Mouse (Mus musculus) cerebellum, adult 8-10 months (tissue): ENCODE results near the gene C2cd2.

Experiments used
- DNase-seq: peaks from one replicate; pipeline ENCODE4 v3.0.0; 2022

Gene C2cd2

DNA sequence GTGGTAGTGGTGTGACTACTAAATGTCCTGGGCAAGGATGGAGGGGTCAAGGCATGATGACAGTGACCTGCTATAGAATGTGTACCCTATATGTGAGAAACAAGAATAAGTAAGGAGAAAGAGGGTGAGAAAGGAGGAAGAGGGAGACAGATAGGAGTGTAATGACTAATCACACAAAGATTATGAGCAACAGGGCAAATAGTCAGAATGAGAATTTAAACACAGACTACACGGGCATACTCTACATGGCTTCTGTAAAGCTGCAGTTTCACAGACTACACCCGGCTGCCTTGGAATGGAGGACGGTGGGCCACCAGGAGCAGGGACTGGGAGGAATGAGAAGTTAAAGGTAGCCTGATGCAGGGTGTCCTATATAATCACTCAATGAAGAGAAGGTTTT lies 84.9 kb downstream of the C2cd2 start:
- no peak for DNase-seq

GRCm38 (mm10) chr16:97875101-97875500 lies 87.3 kb downstream of the C2cd2 start:
- no peak for DNase-seq

- no peak for DNase-seq
Observed at GRCm38 (mm10) chr16:97874376-97874775, 88.0 kb downstream of the C2cd2 start.

- no peak for DNase-seq
Observed at GRCm38 (mm10) chr16:97872657-97873056, 89.7 kb downstream of the C2cd2 start.

DNA sequence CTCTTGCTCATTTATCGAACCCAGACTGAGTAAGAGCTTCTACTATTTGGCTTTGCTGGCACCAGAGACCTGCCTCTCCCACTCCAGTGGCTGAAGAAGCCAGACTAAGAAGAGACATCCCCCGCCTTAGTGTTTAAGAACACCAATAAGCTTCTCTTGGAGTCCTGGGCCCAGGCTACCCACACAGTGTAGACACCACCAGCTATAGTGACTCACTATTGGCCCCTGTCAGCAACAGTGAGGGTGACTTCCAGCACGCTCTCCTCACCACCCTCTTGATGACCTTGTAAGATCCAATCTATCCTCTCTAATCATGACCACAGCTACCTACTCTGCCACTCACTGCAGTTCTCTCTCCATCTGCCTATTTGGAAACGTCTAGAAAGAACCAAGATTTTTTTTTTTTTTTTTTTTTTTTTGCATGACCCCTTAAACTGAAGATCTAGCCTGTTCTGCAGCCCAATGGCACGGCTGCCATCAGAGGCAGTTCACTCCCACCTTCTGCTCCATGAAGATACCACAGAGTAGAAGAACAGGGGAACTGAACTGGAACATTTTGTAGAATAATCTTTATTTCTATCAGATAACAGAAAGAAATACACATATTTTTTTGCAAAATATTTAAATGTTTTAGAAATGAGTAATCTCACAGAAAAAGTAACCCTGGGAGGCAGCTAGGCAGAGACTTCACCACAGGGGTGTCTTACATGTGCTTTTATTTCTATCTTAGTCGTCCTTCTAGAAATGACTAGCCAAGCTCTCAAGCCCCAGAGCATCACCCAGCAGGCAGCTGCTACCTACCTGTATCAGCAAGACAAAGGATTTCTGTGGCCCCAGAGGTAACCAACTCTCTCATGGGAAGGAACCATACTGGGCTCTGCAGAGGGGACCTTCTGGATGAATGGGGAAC lies 93.0 kb downstream of the C2cd2 start:
- no peak for DNase-seq

DNA sequence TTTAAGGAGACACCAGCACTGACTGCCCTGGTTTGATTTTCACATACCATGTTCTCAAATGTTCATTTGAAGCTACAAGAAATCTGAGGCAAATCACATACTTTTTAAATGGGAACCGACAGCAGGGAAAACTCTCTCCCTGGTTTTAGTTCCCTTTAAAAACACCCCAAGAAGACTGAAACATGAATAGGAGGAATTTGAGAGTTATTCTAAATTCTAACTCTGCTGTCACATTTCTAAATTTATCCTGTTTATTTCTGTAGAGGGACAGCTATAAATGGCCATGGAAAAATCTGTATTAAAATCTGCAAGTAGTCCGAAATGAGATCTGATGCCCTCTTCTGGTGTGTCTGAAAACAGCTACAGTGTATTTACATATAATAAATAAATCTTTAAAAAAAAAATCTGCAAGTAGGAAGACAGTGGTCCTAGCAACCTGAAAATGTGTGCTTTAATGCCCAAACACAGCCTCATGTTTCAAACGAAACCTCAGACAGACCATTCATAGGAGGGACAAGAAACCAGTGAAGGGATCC lies 98.4 kb downstream of the C2cd2 start:
- no peak for DNase-seq

- DNase-seq: no peak
Observed at GRCm38 (mm10) chr16:97856050-97856449, 106.3 kb downstream of the C2cd2 start.

- DNase-seq: peak; percentile 91
Observed at GRCm38 (mm10) chr16:97851741-97852319, 110.6 kb downstream of the C2cd2 start, which contains the start of gene Prdm15. Gene Prdm15, minus strand, starts transcription at chr16:97851850.

DNA sequence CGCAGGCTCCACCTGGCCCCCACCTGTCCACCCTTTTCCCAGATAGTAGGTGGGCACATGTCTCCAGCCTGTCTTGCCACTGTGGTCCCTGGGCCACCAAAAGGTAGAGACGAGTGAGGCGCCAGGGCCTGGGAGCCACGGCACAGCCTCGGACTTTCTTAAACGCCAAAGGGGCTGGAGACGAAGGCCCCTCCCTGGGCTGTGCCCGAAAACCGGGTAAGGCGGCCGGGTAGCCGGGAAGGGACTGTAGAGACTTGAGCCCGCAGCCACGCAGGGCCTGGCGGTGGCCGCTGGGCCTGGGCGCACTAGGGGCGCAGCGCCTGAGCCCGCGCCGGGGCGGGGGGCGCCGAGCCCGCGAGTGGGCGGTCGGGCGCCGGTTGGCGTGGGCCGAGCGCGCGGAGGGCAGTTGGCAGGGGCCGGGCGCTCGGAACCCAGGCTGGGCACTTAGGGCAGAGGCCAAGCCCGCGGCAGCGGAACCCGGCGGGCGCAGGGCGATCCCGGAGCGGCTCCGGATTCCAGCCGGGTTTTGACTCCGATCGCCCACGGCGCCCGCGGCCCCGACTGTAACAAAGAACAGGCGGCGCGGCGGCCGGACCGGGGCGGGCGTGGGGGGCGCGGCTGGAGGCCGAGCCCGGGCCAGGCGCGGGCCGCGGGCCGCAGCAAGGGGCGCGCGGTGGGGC lies 111.2 kb downstream of the C2cd2 start:
- peak; percentile 88 for DNase-seq

DNA sequence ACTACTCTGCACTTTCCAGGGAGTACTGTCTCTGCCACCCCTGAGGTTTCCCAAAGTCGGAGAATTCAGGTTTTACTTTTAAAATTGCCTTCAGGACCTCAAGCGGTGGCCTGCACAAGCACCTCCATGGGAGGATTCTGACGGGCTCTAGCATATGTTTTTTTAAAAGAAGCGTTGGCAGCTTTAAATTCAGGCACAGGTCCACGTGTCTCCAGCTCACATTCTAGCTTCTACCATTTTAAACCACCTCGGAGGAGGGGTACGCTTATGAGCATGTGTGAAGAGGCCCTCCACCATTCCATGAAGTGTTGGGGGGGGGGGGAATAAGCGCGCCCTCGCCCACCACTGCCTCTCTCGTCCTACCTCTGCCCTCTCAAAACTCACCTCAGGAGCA lies 111.7 kb downstream of the C2cd2 start:
- DNase-seq: no peak

DNA sequence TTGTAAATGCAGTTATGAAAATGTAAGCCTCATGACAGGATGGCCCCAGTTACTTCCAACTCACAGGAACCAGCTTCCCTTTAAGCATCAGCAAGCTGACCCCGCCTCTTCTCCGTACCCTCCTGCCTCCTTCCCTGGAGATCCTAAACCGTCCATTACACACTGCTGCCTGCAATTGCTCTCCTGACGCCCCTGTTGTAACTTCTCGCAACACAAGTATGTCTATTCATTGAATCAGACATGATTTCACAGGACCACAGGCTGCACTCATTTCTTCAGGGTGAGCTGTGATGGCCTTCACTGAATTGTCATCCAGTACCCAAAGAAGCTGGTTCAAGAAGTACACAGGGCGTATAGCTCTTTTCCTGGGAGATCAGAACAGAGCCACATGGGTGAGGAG lies 113.6 kb downstream of the C2cd2 start:
- DNase-seq: no peak

DNA sequence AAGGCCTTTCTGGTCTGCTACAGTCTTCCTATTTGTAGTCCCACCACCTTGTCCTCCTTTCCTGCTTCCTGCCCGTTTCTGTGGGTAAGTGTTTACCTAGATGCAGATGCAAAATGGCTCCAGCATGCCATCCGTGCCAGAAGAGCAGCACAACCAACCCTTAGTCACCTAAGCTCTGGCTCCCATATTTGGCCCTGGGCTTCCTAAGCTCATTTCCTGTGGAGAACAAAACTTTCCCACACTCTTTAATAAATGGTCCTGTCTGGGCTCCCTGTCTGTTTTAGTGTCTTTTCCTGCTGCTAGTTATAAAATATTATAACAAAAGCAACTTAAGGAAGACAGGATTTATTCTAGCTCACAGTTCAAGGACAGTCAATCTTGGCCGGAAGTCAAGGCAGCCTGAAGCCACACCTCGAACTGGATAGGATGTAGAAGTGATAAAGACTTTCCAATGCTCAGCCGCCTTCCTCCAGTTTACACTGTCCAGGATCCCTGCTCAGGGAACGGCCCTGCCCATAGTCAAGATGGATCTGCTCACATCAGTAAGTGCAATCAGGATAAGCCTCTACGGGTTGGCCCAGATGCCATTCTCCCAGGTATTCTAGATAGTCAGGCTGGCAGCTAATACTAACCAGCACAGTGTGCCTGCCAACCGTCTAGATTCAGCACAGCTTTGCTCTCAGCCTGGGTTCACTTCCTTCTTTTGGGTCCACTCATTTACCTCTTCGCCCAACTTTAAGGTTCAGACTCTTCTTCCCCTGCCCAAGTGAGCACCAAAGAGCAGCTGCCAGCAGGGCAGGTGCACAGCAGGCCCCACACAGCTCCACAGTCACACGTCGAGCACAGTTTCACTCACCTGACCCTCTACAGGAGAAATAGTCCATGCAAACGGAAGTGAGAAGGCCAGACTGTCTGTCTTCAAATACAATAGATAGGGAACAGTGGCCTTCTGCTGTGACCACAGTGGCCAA lies 117.1 kb downstream of the C2cd2 start:
- no peak for DNase-seq

DNA sequence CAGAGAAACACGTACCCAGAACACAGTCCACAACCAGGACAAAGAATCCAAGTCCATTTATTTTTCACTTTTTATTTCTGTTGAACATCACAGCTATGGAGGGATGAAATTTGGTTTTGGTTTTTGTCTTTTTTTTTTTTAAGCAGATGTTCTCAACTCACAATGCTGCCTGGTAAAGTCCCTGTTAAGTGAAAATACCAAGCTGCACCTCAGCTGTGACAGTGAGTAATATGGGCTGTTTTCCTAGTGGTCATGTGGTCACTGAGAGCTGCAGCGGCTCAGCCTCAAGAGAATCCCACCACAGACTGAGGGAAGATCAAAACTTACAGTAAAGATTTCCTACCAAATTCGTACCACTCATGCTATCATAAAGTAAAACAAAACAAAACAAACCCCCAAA lies 130.2 kb downstream of the C2cd2 start:
- DNase-seq: no peak

DNA sequence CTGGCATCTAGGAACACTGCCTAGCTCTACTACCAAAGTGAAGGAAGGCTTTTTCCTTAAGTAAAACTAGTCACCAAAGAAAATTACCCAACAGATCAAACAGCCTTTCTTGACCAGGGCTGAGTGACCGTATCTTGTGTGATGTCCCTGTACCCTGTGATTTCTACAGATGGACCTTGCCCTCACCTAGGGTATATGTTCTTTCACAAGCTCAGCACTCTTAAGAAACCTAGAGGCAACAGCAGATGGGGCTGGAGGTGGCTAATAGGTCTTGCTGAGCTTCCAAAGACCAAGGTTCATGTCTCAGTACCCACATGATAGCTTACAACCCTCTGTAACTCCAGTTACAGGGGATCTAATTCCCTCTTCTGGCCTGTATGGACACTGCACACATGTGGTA lies 134.2 kb downstream of the C2cd2 start:
- DNase-seq: no peak

DNA sequence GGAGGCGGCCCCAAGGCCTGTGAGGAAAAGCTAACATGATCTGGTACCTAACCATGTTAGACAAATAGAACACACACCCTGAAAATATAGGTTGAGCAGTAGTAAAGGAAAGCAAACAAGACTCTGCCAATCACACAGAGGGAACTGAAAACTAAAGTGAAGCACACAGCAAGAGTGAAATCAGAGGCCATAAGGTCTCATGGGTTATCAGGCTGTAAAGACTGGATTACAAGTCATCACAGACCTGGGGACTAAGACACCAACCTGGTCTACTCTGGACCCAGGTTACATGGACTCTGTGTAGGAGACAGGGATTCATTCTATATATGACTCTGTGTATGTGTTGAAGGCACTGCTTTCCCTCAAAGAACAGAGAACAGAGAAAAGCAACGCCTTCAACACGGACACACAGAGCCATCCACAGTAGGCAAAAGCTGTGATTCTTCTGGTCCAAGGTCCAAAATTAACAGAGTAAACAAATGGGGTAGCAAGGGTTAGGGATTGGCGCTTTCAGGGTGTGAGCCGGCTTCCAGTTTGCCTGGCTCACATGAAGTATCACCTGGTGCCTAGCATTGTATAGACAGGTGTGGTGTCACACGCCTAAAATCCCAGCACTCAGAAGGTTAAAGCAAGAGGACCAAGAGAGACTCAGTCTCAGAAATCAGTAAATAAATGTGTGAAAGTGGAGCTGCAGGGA lies 138.9 kb downstream of the C2cd2 start:
- no peak for DNase-seq

DNA sequence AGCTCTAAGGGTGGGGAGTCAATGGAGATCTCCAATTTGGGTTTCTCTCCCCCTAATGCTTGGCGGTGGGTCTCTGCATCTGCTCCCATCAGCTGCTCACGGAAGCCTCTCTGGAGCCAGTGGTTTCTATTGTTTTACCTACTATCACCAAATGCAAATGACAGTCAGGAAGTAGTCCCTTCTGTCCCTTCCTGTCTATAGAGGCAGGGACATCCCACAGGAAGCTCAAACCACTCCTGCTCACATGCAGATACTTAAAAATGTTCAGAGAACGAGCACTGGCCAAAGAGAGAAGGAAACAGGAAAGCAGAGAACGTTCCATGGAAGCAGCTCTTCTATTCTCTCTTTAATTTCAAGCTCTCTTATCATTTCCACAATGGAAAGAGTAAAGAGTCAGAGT lies 142.9 kb downstream of the C2cd2 start:
- DNase-seq: no peak

DNA sequence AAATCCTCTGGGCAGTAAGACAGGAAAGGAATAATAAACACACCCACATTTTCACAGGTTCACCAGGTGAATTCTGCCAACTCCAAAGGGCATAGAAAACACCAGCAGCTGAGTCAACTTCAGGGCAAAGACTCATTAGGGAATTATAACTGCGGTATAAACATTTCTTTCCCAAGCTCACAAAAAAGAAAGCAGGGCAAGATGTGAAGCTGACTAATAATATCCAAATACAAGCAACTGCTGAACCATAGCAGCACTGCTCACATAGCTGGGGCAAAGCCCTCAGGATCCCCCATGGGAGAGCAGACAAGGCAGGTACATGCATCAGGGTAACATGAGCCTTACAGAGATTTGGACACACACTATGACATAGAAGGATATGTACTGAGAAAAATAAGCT lies 145.0 kb downstream of the C2cd2 start:
- no peak for DNase-seq

DNA sequence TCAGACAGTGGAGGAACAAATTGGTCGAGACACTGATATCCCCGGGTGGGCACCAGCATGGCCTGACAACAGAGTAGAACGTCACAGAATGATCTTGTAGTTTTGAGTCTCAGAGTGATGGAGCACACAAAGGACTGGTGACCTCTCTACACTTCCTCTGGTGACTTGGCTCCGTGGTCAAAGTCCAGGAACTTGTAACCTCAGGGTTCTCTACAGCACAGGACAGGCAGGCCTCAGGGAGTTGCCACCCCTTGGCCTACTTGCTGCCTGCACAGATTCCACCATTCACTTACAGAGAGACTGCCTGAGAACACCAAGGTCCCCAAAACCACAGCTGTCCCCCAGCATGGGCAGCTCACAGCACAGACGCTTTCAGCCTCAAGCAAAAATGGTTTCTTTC lies 147.1 kb downstream of the C2cd2 start:
- DNase-seq: no peak

- no peak for DNase-seq
Observed at GRCm38 (mm10) chr16:97814060-97814459, 148.3 kb downstream of the C2cd2 start.

GRCm38 (mm10) chr16:97808881-97809280 lies 153.5 kb downstream of the C2cd2 start:
- DNase-seq: no peak

DNA sequence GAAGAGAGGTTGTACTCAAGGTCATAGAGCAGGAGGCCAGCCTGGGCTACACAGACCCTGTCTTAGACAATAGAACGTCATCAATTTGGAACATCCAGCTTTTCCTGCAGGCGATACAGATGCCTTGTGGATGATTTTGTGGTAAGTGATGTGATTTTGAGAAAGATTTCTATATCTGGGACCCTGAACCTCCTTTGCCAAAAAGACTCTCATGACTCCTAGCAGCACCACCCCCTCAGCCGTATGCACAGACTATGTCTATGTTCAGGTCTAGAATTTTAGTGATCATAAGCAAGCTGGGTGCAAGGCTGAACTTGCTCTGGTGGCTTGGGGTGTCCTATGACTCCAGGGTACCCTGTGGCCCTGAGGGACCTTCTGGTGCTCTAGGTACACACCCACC lies 156.8 kb downstream of the C2cd2 start:
- DNase-seq: no peak
